Mouse (Mus musculus) cerebellum, postnatal 10 days (tissue): ENCODE data around the gene Negr1.

Source experiments
- DNase-seq, 2 experiments: peaks; one replicate each; pipeline ENCODE4 v3.0.0; 2021; ENCODE audit warnings: mixed read lengths in 2 of 2

Gene Negr1

DNA sequence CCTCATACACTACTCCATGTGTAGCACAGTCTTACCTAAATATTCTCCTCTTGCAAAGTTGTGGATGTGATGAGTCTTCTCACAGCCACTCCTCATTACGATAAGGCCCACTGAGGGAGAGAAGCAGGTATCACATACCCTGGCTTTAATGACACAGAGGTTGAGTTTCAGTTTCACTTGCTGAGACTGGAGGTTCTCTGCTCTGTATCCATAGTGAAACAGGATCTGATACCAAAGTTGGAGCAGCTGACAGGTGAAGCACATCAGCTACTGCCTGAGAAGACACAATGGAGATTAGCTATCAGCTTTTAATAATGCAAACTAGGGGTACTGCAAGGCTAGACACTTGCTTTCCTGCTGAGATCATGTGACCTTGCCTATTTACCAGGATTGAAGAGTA, 137.1 kb downstream of the Negr1 start:
- DNase-seq, result no peak

DNA sequence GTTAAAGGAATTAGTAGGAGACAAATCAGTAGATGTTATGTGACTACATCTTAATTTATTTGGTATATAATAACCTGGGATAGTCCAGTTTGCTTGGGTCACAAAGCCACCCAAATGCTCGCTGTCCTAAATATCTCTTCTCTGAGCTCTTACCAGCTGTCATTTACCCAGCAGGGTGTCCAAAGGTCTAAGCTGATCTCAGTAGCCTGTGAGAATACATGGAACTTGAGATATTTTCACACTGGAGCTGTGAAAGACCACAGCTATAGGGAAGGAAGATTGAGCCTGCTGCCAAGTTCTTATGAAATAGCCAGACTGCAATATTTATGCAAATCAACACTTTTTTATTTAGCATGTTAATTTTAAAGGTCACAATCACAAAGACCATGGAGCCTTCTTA, 141.6 kb downstream of the Negr1 start:
- peak; percentile 23 to 26 for DNase-seq

DNA sequence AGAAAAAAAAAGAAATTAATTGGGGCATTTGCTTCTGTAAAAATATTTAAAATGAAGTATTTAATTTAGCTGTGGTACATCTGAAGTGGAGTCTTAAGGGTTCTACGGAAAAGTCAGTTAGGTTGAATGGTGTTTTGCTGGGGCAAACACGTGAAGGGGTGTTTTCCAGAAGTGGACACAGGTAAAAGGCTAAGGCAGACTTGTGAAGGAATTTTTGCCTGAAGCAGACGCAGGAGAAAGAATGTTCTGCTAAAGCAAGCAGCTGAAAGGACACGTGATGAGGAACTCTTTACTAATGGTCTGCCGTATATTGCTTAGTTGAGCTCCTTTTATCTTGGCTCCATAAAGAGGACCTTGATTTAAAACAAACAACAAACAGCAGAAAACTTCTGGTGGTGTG, 148.6 kb downstream of the Negr1 start:
- no peak for DNase-seq

DNA sequence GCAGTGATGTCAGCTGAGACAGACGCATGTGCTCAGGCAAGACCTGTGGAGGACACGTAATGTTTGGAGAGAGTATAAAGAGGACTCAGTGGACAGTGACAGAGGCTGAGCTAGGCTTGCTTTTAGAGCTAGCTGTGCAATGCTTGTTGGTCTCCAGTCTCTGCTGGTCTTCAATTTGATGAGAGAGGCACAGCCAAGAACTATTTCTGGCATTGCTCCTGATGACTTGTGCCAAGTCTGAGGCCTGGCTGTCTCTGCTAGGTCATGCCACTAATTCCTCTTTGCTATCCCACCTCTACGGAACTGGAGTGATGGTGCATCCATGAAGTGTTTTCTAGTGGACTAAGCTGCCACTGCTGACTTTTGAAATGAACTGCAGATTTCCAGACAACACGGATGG, 149.1 kb downstream of the Negr1 start:
- peak; percentile 77 for DNase-seq

DNA sequence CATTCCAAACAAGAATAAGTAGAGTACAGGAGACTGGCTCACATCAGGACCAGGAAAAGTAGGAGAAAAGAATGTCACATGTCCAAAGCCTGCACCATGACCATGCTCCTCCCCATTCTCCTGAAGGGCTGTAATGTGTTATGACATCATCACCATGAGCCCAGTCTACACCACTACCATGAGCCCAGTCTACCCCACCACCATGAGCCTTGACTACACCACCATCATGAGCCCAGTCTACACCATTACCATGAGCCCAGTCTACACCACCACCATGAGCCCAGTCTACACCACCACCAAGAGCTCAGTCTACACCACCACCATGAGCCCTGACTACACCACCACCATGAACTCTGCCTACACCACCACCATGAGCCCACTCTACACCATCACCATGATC, 174.7 kb downstream of the Negr1 start:
- no peak for DNase-seq

DNA sequence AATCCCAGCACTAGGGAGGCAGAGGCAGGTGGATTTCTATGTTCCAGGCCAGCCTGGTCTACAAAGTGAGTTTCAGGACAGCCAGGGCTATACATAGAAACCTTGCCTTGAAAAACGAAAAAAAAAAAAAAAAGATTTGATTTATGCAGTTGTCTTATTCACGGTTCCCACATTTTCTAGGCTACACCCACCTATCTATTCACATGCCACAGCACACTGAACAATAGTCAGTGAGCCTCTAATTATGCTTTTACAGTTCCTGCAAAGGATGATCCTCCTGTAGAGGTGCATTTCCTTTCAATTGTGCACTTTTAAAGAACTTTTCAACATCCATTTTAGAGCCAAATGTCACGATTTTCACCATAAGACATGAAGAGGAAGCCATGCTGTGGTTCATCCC, 177.9 kb downstream of the Negr1 start:
- no peak for DNase-seq

DNA sequence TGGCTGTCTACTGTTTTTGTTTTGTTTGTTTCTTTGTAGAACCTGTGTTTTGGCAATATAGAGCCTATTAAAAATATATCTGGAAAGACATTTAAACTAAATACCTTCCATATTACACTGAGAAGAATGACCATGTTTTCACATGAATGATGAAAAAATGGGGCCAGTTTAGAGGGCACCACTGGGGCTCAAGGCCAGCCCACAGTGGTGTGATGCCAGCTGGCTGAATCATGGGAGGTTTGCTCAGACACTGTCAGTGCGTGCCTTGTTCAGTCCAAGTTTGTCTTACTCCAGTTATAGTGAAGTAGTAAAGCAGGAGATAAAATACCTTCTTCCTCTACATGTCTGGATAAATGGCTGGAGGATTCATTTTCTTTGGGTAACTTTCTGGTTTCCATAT, 181.7 kb downstream of the Negr1 start:
- DNase-seq, result peak; percentile 38 to 62

DNA sequence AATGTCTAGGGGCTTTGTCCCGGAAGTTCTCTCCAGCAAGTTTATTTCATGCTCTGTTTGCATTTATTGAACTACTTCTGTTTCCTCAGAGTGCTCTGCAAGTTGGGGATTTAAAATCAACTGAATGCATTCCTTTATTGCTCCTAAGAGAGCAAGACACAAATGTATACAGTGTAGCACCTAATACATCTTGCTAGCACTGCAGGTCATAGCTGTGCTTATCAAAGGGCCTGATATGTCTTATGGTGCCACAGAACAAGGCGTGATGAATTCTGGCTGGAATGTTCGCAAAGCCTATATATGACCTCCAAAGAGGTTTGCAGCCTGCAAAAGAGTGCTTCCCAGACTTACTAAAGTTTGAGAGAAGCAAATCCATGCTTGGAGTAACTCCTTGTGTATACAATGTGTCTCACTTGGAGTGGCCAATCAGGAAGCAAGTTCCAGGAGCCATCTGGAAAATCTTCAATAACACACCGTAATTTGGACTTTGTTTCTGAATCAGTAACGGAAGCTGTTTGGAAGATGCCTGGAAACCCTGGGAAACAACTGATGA, 183.7 kb downstream of the Negr1 start:
- DNase-seq, result no peak

DNA sequence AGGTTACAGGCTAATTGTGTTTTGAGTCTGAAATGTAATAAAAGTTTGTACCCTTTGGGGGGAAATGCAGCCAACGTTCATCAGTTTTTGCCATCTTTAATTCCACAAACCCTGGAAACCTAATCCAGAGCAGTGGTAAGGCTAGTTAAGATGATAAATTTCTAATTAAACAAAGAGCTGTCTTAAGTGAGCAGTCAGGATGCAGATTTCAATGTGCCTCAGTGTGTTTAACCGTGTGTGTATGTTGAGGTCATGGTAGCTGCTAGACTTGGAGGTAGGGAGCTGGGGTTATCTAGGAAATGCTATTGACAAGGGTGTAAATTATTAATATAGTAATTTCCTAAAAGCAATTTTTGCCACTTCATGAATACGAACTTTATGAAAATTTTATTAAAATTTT, 185.9 kb downstream of the Negr1 start:
- no peak for DNase-seq

DNA sequence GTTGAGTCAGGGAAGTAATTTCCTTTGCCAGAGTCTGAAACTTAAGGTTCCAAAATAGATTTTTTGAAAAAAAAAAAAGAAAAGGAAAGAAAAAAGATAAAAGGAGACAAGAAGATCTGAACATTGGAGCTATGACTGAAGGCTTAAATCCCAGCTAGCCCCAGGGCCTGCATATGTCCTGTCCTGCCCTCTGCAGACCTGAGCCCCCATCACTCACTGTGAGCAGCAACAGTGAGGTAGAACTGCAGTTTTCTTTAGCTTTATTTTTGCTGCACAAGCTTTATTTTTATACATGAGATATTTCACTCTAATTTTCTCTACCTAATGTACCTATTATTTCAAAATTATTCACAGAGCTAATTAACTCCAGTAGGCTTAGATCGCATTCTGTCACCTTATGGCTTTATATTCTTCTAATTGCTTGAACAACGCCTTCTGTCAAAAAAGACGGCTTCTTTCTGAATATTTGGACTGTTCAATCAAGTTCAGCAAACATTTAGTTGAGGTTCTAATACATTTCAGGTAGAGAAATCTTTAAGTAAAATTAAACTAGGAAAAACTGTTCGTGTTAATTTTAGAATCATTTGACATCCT, 192.3 kb downstream of the Negr1 start:
- DNase-seq, result no peak

DNA sequence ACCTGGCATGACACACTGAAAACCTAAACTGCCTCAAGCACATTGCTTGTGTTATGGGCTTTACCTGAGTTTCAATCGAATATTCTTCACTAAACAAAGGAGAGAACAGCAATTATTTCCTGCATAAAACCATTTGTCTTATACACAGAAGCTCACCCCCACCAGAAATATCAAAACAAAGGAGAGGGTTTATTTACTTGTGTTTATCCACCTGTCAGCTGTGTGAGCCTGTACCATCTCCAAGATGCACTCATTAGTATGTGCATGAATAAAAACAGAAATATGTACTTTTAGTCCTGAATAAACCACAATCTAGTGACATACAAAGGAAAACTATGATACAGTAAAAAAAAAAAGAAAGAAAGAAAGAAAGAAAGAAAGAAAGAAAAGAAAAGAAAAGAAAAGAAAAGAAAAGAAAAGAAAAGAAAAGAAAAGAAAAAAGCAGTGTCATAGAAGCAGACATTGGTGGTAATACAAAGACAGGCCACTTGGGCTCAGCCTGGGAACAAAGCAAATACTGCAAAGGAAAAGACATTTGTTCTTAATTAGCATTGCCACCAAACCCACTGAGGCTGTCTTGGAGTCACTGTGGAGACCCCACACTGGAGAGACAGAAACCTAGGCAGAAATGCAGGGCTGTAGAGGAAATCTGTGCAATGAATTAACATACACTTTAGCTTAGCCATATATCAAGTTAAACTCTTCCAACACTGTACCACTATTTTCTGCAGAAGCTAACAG, 193.4 kb downstream of the Negr1 start:
- DNase-seq, result no peak

DNA sequence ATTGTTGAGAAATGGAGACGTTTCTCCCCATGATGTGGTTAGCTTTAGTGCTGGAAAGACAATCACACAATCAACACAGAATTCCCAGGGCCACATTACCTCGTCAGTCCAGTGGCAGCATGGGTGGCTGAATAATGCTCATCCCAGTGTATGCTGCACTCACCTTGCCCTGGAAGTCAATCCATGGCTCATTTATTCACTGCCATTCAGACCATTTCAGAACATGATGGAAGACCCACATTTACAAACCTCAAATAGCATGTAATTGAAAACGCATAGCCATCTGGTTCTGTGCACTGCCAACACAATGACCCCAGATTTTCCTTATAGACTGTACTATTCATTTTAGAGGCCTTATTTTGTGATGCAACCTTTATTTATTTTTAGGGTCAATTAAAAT, 203.4 kb downstream of the Negr1 start:
- DNase-seq, result no peak

DNA sequence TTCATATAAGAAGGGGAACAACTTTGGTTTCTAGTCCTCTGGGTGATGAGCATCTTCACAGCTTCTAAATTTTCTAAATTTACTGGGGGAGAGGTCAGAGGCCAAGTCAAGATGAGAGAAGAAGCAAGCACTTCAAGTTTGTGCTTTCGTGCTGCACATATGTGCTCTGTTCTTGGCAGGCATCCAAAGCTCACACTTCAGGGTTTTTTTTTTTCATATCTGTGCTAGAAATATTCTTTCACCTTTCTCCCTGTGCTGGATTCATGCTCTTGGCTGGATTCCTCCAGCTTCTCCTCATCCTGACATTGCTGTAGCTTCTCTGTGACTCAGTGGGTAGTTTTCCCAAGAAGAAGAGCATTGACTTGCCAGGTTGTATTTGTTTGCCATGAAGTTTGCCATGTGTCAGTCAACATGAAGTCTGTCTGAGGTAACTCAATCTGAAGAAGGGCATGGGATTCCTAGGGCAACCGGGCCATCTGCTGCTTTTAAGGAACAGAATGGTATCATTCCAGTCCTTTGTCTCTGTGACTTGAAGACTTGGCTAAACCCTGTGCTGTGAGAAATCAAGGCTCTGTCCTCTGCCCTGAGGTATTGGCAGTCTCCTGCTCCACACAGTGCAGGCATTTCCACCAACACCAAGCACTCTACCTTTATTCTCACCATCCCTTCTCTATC, 204.7 kb downstream of the Negr1 start:
- DNase-seq, result peak; percentile 59

DNA sequence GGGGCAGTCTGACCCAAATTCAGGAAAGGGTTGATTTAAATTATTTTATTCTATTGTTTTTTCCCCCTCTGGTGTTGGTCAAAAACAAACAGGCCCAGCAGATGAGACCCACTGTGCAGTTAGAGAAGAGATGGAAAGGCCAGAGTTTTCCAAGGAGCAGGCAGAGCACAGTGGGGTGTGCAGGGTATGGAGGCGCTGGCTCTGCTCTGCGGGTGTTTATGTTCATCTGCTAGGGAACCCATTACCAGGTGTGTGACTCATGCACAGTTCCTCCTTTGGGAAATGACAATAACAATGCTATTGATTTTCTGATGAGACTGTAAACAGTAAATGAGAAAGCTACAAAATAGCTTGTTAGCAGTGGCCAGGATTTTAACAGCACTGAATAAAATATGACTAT, 210.0 kb downstream of the Negr1 start:
- DNase-seq, result peak in 1 of 2 experiments; percentile 26

DNA sequence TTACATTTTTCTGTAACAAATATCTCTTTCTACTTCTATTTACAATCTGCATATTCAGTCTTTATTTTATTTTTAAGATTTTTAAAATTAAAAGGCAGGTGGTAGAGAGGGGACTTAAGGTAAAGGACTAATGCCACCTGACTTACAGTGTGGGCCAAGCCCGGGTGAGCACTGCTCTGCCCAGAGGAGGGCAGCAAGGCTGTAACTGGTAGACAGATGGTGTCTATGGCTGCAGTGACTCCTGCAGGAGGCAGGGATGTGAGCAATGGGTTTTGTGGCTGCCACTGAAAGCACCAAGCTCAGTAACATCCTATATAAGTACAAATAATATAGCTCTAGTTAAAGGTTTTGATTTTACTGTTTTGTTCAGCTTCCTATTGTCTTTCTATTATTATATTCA, 210.5 kb downstream of the Negr1 start:
- DNase-seq, result peak; percentile 72 to 75

DNA sequence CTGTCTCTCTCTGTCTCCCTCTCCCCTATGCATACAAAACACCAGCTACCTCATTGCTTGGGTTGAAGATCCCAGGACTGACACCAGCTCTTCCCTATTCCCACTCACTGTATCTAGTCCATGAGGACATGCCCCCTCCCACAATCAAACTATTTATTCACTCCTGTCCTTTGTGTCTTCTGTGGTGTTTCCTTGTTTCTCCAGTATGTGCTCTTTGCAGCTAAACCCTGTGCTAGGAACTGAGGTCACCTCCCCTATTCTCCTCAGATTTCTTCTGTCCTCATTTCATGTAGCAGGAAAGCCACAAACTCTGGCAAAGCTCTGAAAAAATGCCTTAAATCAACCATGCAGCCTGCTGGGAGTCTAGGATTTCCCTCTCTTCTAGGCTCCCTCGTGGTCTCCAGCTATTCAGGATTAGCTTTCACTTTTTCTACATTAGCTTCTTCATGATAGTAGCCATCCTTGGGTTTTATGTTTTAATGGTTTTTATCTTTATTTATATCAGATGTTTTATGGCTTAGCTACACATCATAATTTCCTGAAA, 222.8 kb downstream of the Negr1 start:
- no peak for DNase-seq

DNA sequence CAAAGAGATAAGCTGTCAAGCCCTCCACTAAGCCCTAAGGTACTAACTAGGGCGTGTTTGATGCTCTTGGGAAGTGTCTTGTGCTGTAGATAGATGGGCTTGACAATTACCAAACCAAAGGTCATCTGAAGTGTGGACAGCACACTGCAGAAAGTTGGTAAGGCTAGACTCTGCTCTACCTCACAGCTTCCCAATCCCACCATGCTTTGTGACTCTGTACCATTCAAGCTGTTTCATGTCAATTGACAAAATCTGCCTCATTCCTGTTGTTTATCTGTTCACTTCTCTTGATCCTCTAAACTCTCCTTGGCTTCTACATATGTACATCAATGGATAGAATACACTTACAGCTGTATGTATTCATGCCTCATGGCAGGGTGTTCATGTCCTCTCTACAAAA, 224.8 kb downstream of the Negr1 start:
- DNase-seq, result no peak

DNA sequence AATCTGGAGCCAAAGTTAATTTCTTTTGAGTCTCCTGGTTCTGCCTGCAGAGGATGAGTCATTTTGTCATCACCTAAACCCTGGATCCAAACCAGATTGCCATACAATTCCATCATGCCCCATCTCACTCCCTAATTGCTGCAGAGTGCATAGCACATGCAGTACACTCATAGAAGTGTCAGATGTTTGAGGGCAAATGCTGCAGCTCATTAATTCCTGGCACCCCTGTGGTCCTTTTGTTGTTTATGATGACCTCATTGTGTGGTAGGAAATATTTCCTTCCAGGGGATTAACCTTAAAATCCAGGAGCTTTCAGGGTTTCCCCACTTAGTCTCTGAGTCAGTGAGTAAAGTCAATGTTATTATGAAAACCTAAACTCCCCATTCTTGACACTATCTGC, 229.6 kb downstream of the Negr1 start:
- no peak for DNase-seq

DNA sequence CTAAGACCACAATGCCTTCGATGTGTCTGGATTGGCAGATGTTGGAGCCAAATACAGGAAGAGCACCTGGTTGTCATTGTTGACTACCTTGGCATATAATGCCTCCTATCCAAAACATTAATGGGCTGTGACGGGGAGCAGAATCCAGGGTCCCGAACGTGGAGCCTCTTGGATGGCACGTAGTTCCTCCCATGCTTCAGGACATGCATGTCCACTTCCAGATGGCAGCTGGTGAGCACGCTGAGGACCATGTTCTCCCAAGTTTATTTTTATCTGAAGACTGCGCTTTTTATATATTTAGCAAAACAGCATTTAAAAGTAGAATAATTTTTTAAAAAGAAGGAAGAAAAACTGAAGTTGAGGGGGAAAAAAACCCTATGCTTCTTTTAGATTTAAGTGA, 231.1 kb downstream of the Negr1 start:
- DNase-seq, result no peak

DNA sequence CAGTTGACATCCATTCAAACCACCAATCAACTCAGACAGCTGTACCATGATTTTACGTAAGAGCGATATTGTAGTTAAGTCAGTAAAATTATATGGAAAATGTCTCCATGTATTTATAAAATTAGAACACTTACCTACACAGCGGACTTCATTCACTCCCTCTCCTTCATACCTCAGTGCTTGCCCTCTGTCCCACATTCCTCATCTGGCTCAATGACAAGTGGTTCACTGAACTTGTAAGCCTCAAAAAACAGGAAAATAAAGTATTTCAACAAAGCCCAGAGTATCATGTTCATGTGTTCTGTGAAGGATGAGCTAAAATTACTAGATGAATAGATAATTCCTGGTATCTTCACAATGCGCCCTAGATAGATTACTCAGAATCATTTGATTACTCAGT, 232.5 kb downstream of the Negr1 start:
- no peak for DNase-seq

DNA sequence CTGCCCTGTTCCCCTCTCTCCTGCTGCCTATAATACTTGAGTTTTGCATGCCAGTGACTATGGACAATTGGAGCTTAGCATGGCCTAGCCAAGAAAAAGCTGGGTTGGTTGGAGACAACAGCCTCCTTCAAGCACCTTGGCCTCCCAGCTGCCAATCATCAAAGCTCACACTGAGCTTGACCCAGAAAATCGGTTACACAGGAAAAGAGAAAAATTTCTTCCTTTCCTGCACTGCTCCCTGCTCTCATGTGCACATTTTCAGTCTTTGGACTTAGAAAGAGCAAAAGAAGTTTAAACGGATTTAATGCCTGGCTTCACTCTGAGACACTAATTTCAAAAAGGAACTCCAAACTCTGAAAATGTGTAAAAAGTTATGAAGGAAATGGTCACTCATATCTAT, 233.0 kb downstream of the Negr1 start:
- DNase-seq, result peak; percentile 31 to 34

DNA sequence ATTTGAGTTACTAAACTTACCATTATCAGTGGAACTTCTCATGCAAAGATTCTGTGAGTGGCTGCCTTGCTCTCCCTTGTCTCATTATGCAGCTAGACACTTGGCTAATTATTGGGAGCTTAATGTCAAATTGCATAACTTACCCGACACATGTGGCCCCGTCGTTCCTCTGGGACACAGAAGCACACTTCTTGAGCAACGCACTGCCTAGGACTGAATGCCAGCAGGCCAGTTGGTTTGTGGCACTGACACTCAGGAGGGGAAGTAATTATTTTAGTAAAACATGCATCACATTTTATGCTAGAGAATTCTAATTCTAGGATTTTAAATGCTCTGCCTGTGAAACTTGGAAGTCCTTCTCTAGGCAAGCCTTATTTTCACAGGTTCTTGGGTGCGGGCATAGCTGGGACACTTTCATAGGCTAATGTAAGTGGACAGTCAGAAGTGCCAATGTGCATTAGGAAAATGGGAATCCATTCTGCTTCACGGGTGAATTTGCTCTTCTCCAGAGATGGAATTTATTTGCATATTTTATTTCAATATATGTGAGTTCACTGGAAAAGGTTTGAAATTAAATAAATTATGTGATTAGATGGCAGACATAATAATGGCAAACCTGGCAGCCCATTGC, 234.6 kb downstream of the Negr1 start:
- no peak for DNase-seq

DNA sequence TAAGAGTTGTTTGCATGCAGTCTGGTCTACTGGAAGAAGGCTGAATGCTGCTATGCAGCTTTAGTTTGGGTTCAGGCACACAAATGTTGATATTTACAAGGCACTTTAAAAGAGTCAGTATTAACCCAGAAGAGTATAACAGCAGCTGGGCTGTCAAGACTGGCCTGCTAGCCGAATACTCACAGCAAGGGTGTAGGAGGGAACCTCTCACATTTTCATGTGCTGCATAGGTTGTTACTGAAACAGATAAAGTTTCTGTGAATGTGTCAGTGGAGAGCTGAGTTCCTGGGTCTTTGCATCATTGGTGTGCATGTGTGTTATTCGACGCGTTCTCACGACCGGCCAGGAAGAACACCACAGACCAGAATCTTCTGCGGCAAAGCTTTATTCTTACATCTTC, 237.6 kb downstream of the Negr1 start:
- no peak for DNase-seq
